7 mouse cellular contexts compared by ENCODE assay signal in genomic region chr19:3855601-3856000, GRCm38 (mm10). TPM values are rescaled to one million over a fixed set of nuclear protein-coding genes. Genes with fewer than 3 reads are reported as not detected.
A peak's percentile ranks its signal among the peaks of the same experiment; 100 is the strongest.
DNase-seq lines count a peak whose midpoint lies in the region; ATAC-seq and TF ChIP-seq lines count a peak whose summit lies in the region.

No protein-coding gene starts in this region.

- H3K27me3 ChIP-seq in lung, embryonic 16.5 days (ENCODE audit: control insufficient read depth, insufficient read depth, low read depth, low read length), result no peaks in the 10 kb centered on the region
- no peaks in the 10 kb centered on the region for H3K27me3 ChIP-seq in embryonic facial prominence, embryonic 13.5 days
- no peaks in the 10 kb centered on the region for H3K27me3 ChIP-seq in intestine, embryonic 15.5 days (replicated peaks)
- no peaks in the 10 kb centered on the region for H3K27me3 ChIP-seq in midbrain, embryonic 16.5 days (ENCODE audit: control insufficient read depth, insufficient read depth, low read depth, low read length)

- DNase-seq in lung, adult 2 months, result no peak
- DNase-seq in spleen, adult 18-20 months, result no peak
- no peak for DNase-seq in urinary bladder, postnatal 10 days (ENCODE audit: low spot score)

- peaks cover 31% of the 10 kb centered on the region for H3K4me1 ChIP-seq in lung, embryonic 16.5 days (replicated peaks; ENCODE audit: control insufficient read depth, insufficient read depth, low read length)
- H3K4me1 ChIP-seq in lung, adult 2 months (ENCODE audit: control insufficient read depth, insufficient read depth, low read length), result peaks cover 10% of the 10 kb centered on the region
- H3K4me1 ChIP-seq in embryonic facial prominence, embryonic 13.5 days, result peaks cover 42% of the 10 kb centered on the region
- peaks cover 21% of the 10 kb centered on the region for H3K4me1 ChIP-seq in intestine, embryonic 15.5 days (replicated peaks)
- peaks cover 33% of the 10 kb centered on the region for H3K4me1 ChIP-seq in midbrain, embryonic 16.5 days (ENCODE audit: control insufficient read depth, insufficient read depth, low read length)

- no peak for ATAC-seq in lung, embryonic 16.5 days (ENCODE audit: low read depth)
- ATAC-seq in embryonic facial prominence, embryonic 13.5 days (ENCODE audit: insufficient number of reproducible peaks, insufficient read depth, low FRiP score, low TSS enrichment, low read depth), result no peak
- ATAC-seq in intestine, embryonic 15.5 days, result no peak
- ATAC-seq in midbrain, embryonic 16.5 days, result no peak

- H3K9ac ChIP-seq in lung, embryonic 16.5 days (ENCODE audit: low read length), result no peak overlapping the region; the same call in 1 of the 2 replicates
- 0 out of 2 replicates have a peak overlapping the region, but pooled peaks have one; percentile 8 for H3K9ac ChIP-seq in embryonic facial prominence, embryonic 13.5 days
- H3K9ac ChIP-seq in intestine, embryonic 15.5 days, result no peak overlapping the region
- no peak overlapping the region for H3K9ac ChIP-seq in midbrain, embryonic 16.5 days (ENCODE audit: low read depth, low read length)

- WGBS in lung, embryonic 16.5 days, result 15% methylated on average over 4 of the region's 4 CpGs
- WGBS in lung, adult 2 months, result 30% methylated on average over 4 of the region's 4 CpGs
- WGBS in embryonic facial prominence, embryonic 13.5 days, result 9% methylated on average over 4 of the region's 4 CpGs
- WGBS in intestine, embryonic 15.5 days, result 29% methylated on average over 4 of the region's 4 CpGs
- WGBS in midbrain, embryonic 16.5 days, result 21% methylated on average over 4 of the region's 4 CpGs

- H3K27ac ChIP-seq in lung, embryonic 16.5 days (ENCODE audit: low read length), result peak overlapping the region; percentile 37; the same call in 1 of the 2 replicates
- H3K27ac ChIP-seq in embryonic facial prominence, embryonic 13.5 days, result peak overlapping the region; percentile 40
- peak overlapping the region; percentile 40; the same call in 1 of the 2 replicates for H3K27ac ChIP-seq in intestine, embryonic 15.5 days
- peak overlapping the region; percentile 59 for H3K27ac ChIP-seq in midbrain, embryonic 16.5 days (ENCODE audit: low read length)

- H3K9me3 ChIP-seq in lung, embryonic 16.5 days (ENCODE audit: control insufficient read depth, low read length), result no peaks in the 10 kb centered on the region
- H3K9me3 ChIP-seq in embryonic facial prominence, embryonic 13.5 days, result no peaks in the 10 kb centered on the region
- H3K9me3 ChIP-seq in intestine, embryonic 15.5 days, result no peaks in the 10 kb centered on the region
- no peaks in the 10 kb centered on the region for H3K9me3 ChIP-seq in midbrain, embryonic 16.5 days (replicated peaks; ENCODE audit: control insufficient read depth, low read length, poor library complexity, severe bottlenecking)

- TF ChIP-seq POLR2A in lung, adult 2 months (IDR thresholded peaks at IDR 0.05; ENCODE audit: borderline replicate concordance, extremely low read depth, low read depth, low read length), result no peak

- H3K36me3 ChIP-seq in lung, embryonic 16.5 days (ENCODE audit: control insufficient read depth, insufficient read depth, low read length), result no peaks in the 10 kb centered on the region
- H3K36me3 ChIP-seq in embryonic facial prominence, embryonic 13.5 days, result no peaks in the 10 kb centered on the region
- H3K36me3 ChIP-seq in intestine, embryonic 15.5 days, result no peaks in the 10 kb centered on the region
- no peaks in the 10 kb centered on the region for H3K36me3 ChIP-seq in midbrain, embryonic 16.5 days (ENCODE audit: control insufficient read depth, insufficient read depth, low read length)

- TF ChIP-seq CTCF in lung, adult 2 months (IDR thresholded peaks at IDR 0.05; ENCODE audit: insufficient read depth, low read length), result no peak

- peak overlapping the region; percentile 35 for H3K4me2 ChIP-seq in lung, embryonic 16.5 days (ENCODE audit: low read depth, low read length)
- H3K4me2 ChIP-seq in embryonic facial prominence, embryonic 13.5 days, result peak overlapping the region; percentile 21
- peak overlapping the region; percentile 28 for H3K4me2 ChIP-seq in intestine, embryonic 15.5 days (replicated peaks)
- H3K4me2 ChIP-seq in midbrain, embryonic 16.5 days (ENCODE audit: low read length), result peak overlapping the region; percentile 13; the same call in 1 of the 2 replicates

- H3K4me3 ChIP-seq in lung, embryonic 16.5 days (ENCODE audit: low read length), result 0 out of 2 replicates have a peak overlapping the region, but pooled peaks have one; percentile 7
- no peak overlapping the region for H3K4me3 ChIP-seq in lung, adult 2 months (replicated peaks; ENCODE audit: extremely low read depth, low read depth, low read length)
- no peak overlapping the region for H3K4me3 ChIP-seq in embryonic facial prominence, embryonic 13.5 days
- H3K4me3 ChIP-seq in intestine, embryonic 15.5 days (replicated peaks), result no peak overlapping the region
- H3K4me3 ChIP-seq in midbrain, embryonic 16.5 days (ENCODE audit: low read depth, low read length), result no peak overlapping the region

RNA-seq across cellular contexts. Expression of gene Chka, which starts 4.0 kb away (rescaled TPM):
- polyA plus RNA-seq in lung, embryonic 16.5 days (2015; fragmentation: Nextera tagmentation; extraction: Ambion mirVana), result 56.8 and 60.0 TPM in 2 replicates
- polyA plus RNA-seq in lung, adult 2 months (2012; rRNA removed), result 75.9 and 81.6 TPM in 2 replicates
- polyA plus RNA-seq in embryonic facial prominence, embryonic 13.5 days (2015; fragmentation: Nextera tagmentation; extraction: Ambion mirVana), result 54.8 and 56.5 TPM in 2 replicates
- polyA plus RNA-seq in intestine, embryonic 15.5 days (2015; fragmentation: Nextera tagmentation; extraction: Ambion mirVana), result 63.3 and 68.5 TPM in 2 replicates
- 56.1 and 61.8 TPM in 2 replicates for polyA plus RNA-seq in midbrain, embryonic 16.5 days (2015; fragmentation: Nextera tagmentation; extraction: Ambion mirVana)

RNA-seq across cellular contexts. Expression of gene Tcirg1, which starts 51.3 kb away (rescaled TPM):
- polyA plus RNA-seq in lung, embryonic 16.5 days (2015; fragmentation: Nextera tagmentation; extraction: Ambion mirVana), result 56.8 and 60.5 TPM in 2 replicates
- 157 and 164 TPM in 2 replicates for polyA plus RNA-seq in lung, adult 2 months (2012; rRNA removed)
- polyA plus RNA-seq in embryonic facial prominence, embryonic 13.5 days (2015; fragmentation: Nextera tagmentation; extraction: Ambion mirVana), result 53.7 and 58.0 TPM in 2 replicates
- polyA plus RNA-seq in intestine, embryonic 15.5 days (2015; fragmentation: Nextera tagmentation; extraction: Ambion mirVana), result 50.9 and 56.3 TPM in 2 replicates
- 12.5 and 12.6 TPM in 2 replicates for polyA plus RNA-seq in midbrain, embryonic 16.5 days (2015; fragmentation: Nextera tagmentation; extraction: Ambion mirVana)

RNA-seq across cellular contexts. Expression of gene Ndufs8, which starts 57.0 kb away (rescaled TPM):
- 285 and 290 TPM in 2 replicates for polyA plus RNA-seq in lung, embryonic 16.5 days (2015; fragmentation: Nextera tagmentation; extraction: Ambion mirVana)
- polyA plus RNA-seq in lung, adult 2 months (2012; rRNA removed), result 157 and 189 TPM in 2 replicates
- 258 and 278 TPM in 2 replicates for polyA plus RNA-seq in embryonic facial prominence, embryonic 13.5 days (2015; fragmentation: Nextera tagmentation; extraction: Ambion mirVana)
- 342 and 413 TPM in 2 replicates for polyA plus RNA-seq in intestine, embryonic 15.5 days (2015; fragmentation: Nextera tagmentation; extraction: Ambion mirVana)
- polyA plus RNA-seq in midbrain, embryonic 16.5 days (2015; fragmentation: Nextera tagmentation; extraction: Ambion mirVana), result 229 and 245 TPM in 2 replicates
